Mouse (Mus musculus): ENCODE data around the gene Cd4.
"Not testable (repeated sequence)": the region's sequence is repeated elsewhere in the genome, so short reads cannot be mapped to it uniquely, and the experiment has no call there.

Gene Cd4

GRCm38 (mm10) chr6:124915942-124916694 is 28.1 kb upstream of the Cd4 start:
- no peak for DNase-seq (ENCODE audit: low read depth)

DNA sequence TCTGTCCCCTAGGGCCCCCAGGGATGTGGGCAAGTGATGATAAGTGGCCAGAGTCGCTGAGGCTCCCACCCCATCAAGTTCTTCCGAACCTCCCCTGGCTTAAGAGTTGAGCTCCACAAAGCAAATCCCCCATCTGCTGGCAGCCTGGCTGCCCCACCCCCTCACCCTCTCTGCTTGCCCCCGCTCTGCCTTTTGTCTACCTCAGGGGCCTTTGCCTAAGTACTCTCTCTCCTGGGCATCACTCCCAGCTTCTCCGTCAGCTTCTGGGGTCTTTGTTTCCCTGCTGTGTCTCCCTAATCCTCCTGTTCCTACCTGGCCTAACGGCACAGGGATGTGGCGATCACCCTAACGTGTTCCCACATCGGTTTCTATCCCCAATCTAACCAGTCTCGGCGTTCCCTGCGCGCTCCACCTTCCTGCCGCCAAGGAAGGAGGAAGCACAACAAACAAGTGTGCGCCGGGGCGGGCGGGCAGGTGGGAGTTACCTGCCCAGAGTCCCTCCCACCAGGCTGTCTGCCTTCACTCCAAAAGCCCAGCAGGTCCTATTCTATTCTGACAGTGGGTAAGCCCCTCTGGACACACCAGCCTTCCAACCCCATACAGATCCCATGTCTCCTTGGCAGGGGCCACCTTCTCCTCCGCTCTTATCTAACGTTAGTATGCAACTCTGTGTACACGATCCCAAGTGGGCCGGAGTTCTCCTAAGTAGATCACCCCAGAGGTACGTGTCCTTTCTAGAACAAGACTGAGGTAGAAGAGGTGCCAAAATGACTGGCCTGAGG is 27.3 kb upstream of the Cd4 start:
- DNase-seq (ENCODE audit: low read depth): no peak

GRCm38 (mm10) chr6:124914511-124914910 is 26.5 kb upstream of the Cd4 start:
- no peak for DNase-seq (ENCODE audit: low read depth)

GRCm38 (mm10) chr6:124913721-124914285 is 25.8 kb upstream of the Cd4 start:
- DNase-seq (ENCODE audit: low read depth): no peak

GRCm38 (mm10) chr6:124913214-124913613 is 25.2 kb upstream of the Cd4 start:
- peak; percentile 27 for DNase-seq (ENCODE audit: low read depth)

GRCm38 (mm10) chr6:124911533-124912218 is 23.7 kb upstream of the Cd4 start, which contains the start of gene Lag3:
Lag3 (minus strand) TSS chr6:124911705.
- no peak for DNase-seq (ENCODE audit: low read depth)

DNA sequence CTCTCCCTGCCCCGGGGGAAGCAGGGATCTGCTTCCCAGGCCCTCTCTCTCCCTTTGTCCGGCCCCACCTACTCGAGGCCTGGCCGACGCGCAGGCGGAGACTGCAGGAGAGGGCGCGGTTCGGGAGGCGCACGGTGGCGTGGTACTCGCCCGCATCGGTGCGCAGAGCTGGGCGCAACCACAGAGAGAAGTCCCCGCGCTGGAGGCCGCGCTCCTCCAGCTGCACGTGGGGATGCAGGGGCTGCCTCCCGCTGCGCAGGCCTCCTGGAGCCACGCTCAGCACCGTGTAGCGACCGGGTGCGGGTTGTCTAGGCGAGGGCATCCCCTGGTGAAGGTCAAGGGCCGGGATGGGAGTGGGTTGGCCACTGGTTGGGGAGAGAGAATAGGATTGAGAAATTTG is 22.0 kb upstream of the Cd4 start:
- DNase-seq (ENCODE audit: low read depth): no peak

DNA sequence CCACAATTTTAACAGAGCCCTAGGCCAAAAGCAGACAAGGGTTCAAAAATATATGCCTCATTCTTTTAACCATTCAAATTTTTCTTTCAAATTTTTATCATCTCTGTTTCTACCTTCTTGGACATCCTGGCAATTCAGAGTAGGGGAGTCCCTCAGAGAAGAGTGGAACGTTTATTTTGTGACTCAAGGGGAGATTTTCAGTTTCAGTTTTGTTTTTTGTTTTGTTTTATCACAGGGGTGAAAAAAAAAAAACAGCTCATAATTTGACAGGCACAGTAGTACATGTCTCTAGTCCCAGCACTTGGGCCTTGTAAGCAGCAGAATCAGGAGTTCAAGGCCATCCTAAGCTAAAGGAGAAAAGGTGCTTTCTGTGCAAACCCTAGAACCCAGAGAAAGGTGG is 19.7 kb upstream of the Cd4 start:
- no peak for DNase-seq (ENCODE audit: low read depth)

DNA sequence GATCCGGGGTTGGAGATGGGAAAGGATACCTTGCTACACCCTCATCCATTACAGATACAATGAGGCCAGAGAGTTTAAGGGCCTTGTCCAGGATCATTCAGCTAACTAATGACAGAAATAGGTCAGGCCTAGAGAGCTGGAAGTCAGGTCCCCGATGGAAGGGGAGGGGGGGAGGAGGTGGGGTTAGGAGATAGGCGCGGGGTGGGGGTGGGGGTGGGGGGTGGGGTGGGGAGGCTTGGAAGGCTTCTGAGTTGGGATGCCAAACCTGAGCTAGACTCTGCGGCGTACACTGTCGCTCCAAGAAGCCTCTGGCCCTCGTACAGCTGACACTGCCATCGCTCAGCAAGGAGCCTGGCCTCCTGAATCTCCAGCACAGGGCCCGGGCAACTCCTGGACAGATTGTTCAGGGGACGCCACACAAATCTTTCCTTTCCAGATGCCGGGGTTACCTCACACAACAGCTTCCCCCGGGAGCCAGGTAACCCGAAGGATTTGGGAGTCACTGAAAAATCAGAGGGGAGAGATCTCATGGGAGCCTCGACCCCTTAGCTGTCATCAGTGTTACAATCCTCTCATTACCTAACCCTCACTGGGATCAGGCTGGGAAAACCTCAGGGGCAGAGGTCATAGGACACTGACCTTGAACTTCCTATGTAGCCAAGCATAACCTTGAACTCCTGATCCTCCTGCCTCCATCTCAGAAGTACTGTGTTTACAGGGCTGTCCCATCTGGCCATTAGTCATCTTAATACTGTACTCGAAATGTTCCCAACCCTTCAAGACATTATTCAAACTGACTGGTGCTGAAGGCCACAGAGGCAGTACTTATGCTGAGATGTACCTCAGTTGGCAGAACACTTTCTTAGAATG is 17.2 kb upstream of the Cd4 start:
- no peak for DNase-seq (ENCODE audit: low read depth)

DNA sequence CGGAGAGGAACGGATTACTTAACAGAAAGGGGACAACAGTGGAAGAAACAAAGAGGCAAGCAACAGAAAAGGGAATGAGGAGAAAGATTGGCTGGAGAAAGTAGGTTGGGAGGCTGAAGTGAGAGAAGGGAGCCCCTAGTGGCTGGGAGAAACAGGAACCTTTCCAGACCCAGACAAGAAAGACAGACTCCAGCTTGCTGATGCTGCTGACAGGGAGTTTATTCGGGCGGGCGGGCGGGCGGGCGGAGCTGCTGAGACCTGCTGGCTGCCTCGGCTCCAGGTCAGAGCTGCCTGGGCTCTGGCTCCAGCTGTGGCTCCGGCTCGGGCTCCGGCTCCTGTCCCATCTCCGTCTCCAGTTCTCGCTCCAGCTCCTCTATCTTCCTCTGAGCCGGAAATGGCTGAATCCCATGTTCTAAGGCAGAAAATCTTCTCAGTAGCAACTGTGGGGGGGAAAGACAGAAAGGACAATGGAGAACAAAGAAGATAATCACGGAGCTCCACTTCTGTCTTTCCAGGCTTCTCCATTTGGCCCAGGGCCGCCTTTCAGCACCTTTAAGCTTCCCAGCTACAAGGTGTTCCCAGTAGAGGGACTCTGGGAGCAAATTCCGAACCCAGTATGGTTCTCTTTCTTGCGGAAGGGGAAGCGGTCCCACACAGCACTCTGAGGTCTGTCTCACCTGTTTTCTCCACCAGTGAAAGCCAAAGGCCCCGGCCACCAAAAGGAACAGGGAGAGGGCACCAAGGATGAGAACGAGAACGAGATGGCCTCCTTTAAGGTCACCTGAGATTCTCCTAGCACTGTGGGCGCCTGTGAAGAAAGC is 16.4 kb upstream of the Cd4 start:
- peak; percentile 88 for DNase-seq (ENCODE audit: low read depth)

DNA sequence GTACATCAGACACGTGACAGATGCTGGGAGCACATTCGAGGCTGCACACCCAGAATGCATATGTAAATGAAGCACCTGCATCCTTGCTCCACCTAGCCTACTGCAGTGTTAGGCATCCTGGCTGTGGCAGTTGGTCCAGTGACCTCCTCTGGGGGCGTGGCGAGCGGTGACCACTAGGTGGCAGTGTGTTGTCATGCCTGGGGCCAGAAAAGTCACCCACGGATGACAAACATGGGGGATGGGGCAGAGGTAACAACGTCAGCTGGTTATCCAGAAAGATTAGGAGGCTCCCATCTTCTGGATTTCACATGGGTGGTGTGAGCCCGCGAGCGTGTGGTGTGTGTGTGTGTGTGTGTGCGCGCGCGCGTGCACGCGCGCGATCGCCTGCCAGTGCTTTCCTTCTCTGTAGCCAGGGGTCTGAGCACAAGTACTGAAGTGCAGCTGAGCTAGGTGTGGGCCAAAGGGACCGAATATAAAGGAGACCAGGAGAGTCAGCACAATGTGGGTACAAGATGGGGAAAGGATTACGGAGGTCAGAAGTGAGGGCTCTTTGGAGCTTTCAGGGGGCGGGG is 15.6 kb upstream of the Cd4 start:
- peak; percentile 90 for DNase-seq (ENCODE audit: low read depth)

DNA sequence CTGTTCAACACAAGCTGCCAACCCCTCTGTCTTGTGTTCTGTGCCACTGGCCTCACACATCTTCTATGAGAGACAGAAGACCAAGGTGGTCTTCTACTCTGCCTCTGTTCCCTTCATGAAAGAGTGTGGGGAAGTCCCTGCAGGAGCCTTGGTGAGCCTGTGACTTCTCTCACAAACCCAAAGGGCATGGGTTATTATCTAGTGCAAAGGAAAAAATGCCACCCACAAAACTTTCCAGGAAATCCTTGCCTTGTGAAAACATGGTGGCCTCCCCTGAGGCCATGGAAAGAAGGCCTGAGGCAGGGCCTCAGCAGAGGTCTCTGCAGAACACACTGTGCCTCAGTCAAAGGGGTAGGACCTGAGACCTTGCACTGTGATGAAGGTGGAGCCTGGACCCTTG is 13.8 kb upstream of the Cd4 start:
- no peak for DNase-seq (ENCODE audit: low read depth)

DNA sequence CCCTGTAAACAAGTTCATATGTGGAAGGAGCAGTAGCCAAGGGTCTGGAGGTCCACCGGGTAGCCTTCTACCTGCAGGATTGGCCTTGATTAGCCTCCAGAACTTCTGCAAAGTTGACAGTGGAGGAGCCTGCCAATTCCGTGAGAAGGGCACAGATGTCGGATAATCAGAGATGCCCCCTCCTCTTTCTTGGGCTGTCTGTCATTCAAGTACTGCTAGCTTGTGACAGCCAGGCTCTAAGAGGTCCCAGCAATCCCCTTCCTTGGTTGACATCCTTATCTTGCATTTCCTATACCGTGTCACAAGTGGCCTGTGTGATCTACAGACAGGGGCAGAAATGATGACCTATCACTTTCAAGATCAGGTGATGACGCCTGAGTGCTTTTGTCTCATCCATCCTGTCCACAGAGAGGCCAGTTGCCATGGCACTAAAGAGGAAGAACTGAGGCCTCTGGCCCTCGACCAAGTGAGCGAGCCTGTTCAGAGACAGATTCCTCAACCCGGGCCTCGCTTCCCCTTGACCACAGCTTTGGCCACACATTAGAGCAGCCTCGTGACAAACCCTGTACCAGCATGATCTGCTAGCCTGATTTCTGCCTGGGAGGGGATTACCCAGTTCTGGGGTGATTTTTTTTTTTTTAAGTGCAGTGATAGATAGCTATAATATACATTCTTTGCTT is 12.9 kb upstream of the Cd4 start:
- DNase-seq (ENCODE audit: low read depth): peak; percentile 83

- no peak for DNase-seq (ENCODE audit: low read depth)
These were observed 12.2 kb upstream of the Cd4 start for GRCm38 (mm10) chr6:124900056-124900800.

GRCm38 (mm10) chr6:124898359-124898758 is 10.3 kb upstream of the Cd4 start:
- DNase-seq (ENCODE audit: low read depth): peak; percentile 39

- not testable (repeated sequence) for DNase-seq (ENCODE audit: low read depth)
These were observed 6.1 kb upstream of the Cd4 start for GRCm38 (mm10) chr6:124894113-124894512.

DNA sequence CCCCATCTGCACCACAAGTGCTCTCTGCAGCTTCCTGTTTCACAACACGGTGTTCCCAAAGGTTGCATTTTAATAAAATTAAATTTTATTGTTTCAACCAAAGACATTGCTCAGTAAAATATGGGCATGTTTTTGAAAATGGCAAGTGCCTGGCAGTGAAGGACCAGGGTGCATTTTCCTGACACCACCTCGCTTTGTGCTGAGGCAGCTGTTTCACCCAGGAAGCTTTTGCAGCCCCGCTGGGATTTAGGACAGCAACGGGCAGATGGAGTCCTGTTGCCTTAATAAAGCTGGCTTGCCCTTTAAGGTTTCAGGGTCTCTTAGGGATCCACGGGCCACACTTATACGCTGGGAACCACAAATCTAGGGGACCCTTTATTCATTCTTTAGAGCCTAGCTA is 3.0 kb upstream of the Cd4 start:
- no peak for DNase-seq (ENCODE audit: low read depth)

GRCm38 (mm10) chr6:124888555-124889125 is 619 bp upstream of the Cd4 start:
- no peak for DNase-seq (ENCODE audit: low read depth)

DNA sequence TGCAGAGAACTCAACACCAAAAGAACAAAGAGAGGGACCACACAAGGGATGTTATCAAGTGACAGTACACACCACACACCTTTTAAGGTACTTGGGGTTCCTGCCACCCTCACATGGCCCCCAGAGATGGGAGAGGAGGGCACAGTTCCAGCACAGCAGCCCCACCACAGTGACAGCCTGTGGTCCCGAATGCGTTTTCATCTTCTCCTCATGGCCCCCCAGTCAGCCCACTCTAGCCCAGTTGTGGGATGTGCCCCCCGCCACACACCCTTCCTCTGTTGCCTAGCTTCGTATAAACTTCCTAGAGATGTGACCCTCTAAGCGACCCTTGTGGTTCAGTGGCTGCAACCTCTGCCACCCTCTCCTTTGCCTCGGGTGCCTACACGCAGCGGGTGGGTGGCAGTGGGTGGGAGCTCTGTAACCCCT is 2.1 kb downstream of the Cd4 start:
- DNase-seq (ENCODE audit: low read depth): no peak
